Mouse (Mus musculus) ovary, postnatal 10 days (tissue): Measurements from ENCODE around the gene Mtg2.

ENCODE experiments used
- DNase-seq: peaks from one replicate; pipeline ENCODE4 v3.0.0; 2022; ENCODE audit warnings: low spot score

Mtg2 gene

DNA sequence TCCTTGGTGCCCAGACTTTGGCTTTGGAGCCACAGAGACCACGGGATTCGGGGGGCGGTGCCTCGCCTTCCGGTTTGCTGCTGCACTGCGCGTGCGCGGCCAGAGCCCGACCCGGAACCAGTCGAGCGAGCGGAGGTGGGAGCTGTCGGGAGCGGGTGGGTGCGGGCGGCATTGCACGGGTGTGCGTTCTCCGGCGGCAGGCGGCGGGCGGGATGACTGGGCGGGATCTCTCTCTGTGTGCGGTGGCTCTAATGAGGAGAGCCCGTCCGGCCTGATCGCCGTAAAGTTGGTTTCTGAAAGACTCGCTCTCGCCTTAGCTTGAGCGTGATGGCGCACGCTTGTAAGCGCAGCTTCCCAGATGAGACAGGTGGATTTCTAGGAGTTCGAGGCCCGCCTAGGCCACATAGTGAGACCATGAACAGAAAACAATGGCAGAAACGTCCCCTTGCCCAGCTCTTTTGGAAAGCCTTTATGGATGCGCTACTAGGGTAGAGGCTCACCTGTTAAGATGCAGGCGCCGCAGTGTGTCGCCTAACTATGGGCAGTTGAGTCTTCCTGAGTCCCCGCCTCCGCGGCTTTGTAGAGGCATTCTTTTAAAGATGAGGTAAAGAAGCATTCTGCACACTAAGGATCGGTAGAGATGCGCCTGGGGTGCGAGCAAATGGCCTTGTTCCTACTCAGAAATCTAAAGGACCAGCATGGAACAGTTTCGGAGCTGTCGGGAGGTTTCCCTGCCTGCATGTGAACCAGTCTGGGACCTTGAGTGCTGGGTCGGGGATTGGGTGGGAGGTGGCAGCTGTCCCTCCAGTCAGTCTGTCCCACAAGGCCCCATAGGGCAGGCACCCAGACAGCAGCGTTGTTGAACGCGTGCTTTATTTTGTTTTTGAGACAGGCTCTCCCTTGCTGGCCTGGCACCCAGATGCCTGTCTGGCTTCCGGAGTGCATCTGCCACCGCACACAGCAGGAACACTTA is at the start of gene Mtg2:
Gene Mtg2 (plus strand): TSS at position 108 of the 973 bp plus-strand sequence.
- DNase-seq = peak; percentile 93

DNA sequence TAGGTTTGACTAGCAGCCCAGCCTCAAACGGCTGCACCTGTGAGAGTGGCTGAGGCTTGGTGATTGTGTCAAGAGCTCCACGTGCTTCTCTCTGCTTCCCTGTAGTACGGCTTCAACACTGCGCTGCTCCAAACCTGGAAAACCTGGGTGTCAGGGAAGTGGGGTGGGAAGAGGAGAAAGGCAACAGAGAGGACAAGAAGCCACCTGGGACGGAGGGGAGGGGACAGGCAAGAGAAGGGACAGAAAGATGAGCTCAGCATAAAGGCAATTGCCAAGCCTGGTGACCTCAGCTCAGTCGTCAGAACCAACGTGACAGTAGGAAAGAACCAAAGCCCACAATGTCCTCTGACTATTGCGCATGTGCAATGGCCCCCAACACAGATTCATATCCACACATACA is 49.5 kb upstream of the Mtg2 start:
- no peak for DNase-seq

DNA sequence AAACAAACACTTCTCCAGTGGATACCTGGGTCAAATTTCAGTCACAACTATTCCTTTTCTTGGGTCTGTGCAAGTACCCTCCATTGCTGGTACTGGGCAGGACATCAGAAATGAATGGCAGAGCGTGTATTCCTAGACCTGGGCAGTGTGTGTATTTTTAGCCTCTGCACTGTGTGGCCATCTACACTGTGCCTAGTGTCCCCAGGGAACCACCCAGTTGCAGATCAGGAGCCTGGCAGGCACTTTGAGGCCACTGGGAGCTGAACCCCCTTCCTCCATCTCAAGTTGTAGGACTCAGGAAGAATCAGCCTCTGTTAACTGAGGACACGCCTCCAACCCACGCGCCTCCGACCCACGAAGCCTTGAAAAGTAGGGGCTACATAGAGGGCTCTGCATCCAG is 47.6 kb upstream of the Mtg2 start:
- DNase-seq = no peak

DNA sequence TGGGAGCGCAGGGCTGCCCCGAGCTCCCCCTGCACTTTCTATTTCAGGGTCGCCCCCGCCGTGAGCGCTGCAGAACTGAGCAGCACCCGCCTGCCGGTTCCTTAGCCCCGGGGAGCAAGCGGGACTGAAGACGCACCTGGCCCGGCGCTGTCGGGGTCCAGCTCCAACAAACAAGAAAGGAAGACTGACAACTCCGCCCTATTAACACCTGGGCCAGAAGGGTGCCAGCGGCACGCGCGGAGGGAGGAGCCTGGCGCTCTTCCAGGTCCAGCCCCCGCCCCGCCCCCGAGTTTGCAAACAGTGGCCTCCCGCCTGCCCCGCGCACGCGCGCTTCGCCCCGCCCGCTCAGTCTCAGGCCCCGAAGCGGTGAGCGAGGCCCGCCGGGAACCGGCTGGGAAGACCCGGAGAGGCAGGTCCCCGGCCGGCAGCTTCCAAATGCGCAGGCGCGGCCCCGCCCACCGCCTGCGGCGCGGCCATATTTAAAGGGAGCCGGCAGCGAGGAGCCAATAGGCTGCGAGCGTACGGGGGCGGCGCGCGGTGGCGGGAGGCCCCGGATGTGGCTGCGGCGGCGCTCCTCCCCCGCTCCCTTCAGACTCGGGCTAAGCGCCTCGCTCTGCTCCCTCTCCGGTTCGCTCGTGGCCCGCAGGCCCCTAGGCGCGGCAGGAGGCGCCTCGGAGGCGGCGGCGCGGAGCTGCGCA is 45.8 kb upstream of the Mtg2 start, which contains the start of gene Lsm14b:
Gene Lsm14b (plus strand): TSS at position 587 of the 698 bp plus-strand sequence.
- peak; percentile 98 for DNase-seq

DNA sequence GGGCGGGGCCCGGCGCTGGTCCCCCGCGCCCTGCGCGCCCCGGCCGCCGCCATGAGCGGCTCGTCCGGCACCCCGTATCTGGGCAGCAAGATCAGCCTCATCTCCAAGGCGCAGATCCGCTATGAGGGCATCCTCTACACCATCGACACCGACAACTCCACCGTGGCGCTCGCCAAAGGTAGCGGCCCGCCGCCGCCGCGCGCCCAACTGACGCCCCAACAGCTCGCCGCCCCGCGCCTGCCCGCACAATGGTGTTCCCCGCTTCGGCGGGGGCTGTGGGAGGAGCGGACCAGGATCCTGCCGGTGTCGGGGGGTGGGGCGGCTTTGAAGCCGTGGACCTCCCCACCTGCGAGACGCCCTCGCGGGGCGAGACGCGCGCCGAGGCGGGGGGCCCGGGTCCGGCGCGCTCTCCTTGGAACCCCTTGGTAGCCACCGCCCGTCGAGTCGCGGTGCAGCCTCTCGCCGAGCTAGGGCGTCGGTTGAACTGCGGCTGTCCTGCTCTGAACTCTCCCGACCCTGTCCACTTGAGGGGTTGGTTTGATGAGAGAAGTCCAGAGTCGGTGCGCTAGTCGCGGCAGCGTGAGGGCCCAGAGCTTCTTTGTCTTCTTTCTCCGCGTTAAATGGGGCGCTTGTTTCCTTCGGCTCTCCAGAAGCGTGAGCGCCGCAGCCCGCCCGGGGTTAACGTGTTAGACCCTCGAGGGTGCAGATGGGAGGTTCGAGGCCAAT is 45.1 kb upstream of the Mtg2 start:
- DNase-seq = no peak

DNA sequence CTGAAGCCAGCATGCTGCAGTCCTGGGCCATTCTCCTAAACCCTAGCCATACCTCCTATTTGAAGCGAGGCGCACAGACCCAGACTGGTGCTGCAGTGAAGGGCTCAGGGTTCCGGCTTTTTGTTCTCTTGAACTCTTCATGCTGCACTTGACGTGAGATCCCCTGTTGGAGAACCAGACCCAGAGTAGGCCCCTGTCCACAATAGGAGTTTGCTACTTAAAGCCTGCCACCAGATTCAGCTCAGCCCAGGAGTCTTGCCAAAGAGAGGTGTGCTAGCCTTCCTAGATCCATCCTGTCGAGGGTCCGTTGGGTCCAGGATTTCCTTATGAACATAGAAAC is 44.6 kb upstream of the Mtg2 start:
- DNase-seq = no peak

DNA sequence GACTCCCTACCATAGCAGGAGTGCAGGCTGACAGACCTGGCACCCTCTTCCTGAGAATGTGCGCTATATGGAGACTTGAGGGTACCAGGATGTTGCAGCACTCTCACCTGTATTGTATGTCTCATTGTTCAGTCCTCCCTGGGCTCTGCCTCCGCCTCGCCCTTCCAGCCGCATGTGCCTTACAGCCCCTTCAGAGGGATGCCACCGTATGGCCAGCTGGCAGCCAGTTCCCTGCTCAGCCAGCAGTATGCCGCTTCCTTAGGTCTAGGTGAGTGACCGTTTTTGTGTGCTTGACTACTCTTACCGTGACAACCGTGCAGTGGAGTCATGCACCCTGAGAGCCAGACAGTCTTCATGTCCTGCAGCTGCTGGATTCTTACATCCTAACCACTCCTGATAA is 42.6 kb upstream of the Mtg2 start:
- DNase-seq = no peak

DNA sequence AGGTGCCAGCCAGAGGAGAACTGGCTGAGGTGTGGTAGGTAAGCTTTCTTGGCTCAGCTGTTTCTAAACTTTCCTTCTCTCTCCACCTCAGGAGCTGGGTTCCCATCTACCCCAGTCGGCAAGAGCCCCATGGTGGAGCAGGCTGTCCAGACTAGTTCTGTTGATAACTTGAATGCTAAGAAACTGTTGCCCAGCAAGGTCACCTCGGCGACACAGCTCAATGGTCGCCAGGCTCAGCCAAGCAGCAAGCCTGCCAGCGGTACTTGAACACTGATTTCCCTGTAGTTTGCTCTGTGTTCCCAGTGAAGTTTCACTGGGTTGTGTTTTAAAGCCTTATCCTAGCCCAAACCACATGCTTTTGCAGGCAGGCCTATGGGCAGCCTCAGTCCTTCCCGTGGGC is 39.1 kb upstream of the Mtg2 start:
- no peak for DNase-seq

DNA sequence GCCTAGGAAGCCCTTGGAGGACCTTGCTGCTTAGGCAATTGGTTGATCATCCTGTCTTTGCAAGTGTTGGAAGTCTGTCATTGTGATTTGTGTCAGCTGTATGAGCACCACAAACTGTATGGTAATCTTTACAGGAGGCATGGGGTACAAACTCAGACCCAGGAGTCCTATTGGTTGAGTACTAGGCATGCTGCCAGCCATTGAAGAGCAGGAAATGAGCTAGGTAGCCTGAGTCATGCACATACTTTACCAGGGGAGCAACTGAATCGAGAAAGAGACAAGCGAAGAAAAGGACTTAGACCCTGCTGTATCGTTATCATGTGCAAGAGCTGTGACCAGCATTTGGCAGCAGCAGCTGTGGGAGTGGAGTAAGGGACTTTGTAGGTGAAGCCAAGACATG is 37.5 kb upstream of the Mtg2 start:
- no peak for DNase-seq

DNA sequence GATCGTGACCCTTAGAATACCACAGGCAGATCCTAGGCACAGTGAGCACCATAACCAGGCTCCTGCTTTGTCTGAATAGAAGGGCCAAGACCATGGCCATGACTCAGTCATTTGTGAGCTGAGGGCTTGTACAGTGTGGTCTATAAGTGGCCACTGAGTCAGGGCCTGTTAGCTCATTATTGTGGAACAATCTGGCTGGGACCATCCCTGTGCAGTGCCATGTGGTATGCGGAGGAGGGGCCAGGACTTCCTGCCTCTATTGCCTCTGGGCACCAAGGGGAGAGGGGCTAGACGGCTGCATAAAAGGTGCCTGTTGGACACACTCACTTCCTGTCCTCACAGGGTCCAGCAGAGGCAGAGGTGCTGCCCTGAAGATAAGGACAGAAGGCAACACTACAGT is 36.4 kb upstream of the Mtg2 start:
- DNase-seq = no peak

DNA sequence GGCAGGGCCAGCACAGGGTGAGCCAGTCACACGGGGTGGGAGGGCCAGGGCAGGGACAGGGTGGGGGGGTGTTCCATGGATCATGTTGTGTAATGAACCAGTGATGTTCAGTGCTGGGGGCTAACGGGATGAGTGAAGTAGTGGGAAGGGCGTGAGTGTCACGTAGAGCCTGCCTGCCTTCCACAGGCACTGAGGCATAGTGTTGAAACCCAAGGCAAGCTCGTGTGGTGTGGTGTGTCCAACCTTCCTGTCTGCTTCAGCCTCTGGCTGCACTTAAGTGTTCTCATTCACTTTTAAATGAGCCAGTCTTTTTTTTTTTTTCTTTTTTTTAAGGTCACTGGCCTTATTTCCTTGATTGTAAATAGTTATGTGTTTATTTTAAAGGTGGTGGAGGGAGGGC is 35.6 kb upstream of the Mtg2 start:
- DNase-seq = no peak

DNA sequence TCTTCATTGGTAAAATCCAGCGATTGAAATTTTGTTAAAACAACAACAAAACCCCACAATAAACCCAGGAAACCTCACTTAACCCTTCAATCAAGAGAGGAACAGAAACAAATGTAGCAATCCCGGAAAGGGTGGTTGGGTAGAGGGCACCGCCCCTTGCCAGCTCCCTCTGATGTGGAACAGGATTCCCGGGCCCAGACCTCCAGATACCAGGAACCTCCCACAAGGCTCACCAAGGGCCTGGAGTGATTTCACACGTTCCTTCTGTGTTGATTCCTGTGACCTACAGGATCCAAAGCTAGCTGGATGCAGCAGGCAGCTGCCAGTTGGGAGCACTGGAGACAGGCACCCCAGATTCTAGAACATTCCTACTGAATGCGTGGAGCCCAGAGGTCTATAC is 30.0 kb upstream of the Mtg2 start:
- DNase-seq = no peak

DNA sequence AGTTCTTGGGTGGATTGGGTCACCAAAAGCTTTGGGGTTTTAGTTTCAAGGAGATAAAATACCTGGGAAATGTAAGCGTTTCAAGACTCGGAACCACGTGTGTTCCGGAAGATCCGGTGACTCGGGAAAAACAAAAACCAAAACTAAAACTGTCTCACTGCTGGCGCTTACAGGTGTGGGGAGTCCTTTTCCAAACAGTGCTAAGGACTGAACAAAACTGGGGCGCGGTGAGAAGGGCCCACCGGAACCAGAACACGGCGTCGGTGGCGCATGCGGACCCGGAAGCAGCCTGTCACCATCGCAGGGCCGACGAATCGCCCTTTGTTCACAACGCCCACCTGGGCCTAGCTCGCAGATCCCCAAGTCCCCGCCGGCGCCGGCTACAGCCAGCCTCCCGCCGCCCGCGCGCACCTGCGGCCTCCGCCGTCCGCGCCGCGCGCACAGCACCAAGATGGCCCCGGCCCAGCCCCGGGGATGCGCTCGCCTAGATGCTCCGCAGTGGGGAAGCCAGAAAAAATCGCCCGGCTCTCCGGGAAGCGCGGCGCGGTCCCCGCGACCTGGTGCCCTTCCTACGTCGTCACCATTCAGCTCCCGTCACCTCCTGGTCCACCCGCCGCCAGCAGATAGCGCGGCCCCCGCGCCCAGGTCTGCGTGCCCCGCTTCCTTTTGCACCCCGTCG is 28.7 kb upstream of the Mtg2 start:
- no peak for DNase-seq

DNA sequence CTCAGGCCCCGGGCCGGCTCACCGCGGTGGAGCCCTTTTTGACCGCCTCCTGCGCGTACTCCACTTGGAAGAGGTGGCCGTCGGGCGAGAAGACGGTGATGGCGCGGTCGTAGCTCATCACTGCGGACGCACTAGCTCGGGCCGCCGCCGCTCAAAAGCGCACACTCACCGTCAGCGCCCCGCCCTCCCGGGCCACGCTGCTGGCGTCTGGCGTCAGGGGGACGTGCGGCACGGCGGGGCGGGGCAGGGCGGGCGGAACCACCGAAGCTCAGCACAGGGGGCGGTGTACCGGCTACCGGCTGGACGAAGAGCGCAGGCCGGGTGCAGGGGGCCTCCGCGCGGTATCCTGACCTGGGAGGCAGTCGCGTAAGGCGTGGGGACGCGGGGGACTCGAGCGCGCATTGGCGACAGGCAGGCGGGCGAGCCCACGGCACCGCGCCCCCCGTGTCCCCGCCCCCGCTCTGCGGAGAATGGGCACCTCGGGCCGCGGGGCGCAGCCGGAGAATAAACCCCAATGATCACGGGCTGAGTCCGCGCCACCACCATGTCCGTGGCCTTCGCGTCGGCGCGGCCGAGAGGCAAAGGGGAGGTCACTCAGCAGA is 28.0 kb upstream of the Mtg2 start, which contains the start of the genes Psma7 and Ss18l1:
Gene Psma7 (minus strand): TSS at position 178 of the 602 bp plus-strand sequence.
Gene Ss18l1 (plus strand): TSS at position 254 of the 602 bp plus-strand sequence.
- peak; percentile 67 for DNase-seq

DNA sequence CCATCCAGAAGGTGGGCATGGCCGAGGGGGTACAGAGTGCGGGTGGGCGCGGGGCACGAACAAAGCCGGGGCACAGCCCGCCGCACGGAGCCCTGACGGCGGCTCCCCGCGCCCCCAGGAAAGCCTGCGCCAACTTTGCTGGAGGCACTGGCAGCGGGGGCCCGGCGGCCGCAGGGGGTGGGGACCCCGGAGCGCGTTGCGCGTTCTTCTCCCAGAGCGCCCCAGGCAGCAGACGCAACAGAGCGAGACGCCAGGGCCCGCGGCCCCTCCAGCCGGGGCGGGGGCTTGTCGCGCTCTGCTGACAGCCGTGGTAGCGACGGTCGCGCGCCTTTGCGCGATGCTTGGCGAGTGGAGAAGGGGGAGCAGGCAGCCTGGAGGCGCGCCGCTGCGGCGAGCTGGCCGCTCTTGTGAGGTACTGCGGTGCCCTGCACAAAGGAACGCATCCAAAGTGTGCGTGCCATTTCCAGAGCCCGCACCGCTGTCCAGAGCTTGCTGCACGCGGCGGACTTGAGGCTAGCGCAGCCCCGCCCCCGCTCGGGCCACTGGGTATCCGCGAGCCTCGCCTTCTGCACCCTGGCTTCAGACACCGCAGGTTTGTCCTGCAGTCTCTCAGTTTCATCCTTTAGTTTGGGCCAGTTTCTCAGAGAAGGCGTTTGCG is 27.4 kb upstream of the Mtg2 start:
- DNase-seq = peak; percentile 35

DNA sequence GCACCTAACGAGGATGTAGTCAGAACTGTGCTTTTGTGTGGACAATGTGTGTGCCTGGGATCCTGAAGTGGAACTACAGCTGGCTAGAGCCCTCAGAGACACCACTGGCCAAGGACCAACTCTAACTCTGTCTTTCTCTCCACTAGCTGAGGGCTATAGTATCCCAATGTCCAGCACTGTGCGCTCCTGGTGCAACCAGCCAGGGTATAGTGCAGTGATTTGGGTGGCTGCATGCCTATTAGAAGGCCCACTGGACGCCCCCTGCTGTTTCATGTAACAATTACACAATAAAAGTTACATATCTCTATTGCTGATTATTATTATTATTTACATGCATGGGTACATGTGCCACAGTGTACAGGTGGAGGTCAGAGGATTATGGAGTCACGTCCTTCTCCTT is 25.1 kb upstream of the Mtg2 start:
- no peak for DNase-seq

DNA sequence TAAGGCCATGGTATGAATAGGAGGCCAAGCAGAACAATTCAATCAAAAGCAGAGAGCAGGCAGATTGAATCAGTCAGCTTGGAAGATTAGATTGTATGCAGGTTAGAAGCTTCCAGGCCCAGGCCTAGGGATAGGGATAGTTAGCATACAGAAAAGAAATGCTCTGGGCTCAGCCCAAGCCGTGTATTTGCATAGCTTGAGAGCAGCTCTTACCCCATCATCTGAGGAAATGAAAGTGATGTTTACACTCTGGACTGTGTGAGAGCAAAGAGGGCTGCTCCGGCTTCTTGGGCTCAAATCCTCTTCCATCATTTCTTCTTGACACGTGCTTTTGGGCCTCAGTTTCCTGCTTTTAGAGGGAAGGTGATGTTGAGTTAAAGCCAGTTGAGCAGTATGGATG is 22.8 kb upstream of the Mtg2 start:
- DNase-seq = no peak

DNA sequence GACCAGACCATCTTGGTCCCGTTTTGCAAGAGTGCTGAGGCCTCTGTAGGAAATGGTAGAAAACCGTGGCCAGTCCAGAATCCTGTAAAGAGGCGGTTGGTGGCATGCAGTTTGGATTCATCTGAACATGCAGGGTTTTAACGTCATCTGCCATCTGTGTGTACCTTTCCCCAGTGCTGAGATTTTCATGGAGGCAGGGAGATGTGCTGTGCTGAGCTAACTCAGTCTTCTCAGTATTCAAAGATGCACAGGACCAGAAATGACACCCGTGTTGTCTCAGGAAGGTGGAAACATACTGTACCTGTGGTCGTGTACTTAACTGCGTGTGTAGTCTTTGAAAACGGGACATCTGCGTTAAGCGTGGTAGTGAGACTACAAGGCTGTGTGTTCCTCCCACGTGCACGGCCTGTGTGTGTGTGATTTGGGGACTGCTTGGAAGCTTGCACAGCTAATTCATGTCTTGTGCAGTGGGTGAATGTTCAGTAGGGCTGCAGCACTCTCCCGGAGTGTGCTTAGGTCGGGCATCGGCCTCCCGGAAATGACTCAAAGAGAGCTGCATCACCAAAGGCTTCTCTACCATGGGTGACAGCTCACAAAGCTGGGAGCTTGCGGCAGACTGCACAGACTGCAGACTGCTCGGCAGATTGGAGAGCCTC is 22.3 kb upstream of the Mtg2 start:
- DNase-seq = no peak

DNA sequence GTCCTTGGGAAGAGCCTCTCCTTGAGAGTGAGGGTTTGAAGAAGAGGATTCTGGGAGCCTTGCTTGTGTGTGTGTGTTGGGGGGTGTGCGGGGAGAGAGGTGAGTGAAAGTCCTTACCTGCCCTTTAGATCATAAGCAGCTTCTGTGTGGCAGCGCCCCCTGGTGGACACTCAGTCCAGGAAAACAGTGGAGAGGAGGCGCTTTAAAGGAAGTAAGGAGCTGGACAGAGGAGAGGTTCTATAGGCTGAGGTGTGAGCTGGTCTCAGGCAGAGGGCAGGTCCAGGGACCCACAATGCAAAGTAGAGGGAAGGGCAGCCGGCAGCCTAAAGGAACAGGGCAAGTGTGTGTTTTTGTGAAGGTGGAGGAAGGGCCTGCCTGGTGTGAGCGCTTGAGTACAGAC is 19.4 kb upstream of the Mtg2 start:
- DNase-seq = peak; percentile 52

DNA sequence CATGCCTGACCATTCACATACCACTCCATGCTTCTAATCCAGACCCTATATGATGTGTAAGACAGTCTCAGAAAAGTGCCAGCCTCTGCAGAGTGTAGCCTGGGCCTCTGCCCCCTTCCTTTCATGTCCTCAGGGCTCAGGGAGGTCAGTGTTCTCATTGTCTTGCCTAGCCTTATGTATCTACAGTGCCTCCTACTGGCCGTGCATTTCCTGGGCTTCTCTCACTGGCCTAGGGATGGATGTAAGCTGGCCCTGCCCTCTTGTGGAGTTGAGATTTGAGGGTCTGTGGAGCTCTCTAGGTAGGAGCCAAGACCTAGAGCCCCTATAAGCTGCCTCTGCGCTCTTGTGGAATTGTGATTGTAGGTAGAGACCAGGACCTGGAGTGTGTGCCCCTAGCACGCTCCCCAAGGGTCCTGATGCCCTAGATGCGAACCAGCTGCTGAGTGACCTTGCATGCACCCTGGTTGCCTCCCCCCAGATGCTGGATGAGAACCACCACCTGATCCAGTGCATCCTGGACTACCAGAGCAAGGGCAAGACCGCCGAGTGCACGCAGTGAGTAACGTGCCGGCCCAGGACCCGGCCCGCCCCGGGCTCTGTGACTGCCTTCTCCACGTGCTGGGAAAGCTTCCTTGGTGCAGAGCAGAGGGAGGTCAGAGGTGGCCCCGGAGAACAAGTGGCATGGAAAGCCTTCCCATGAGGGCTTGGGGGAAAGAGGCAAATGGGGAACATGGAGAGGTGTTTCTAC is 18.2 kb upstream of the Mtg2 start:
- DNase-seq = no peak
